Mouse (Mus musculus): Measurements from ENCODE around the gene Isy1.

Gene Isy1

GRCm38 (mm10) chr6:87805448-87805847 is 33.1 kb downstream of the Isy1 start:
- DNase-seq (ENCODE audit: extremely low read depth, low read depth, low spot score) = no peak

- peak; percentile 68 for DNase-seq (ENCODE audit: extremely low read depth, low read depth, low spot score)
These were observed 33.7 kb downstream of the Isy1 start for GRCm38 (mm10) chr6:87804886-87805285.

GRCm38 (mm10) chr6:87804036-87804435 is 34.6 kb downstream of the Isy1 start:
- DNase-seq (ENCODE audit: extremely low read depth, low read depth, low spot score) = peak; percentile 83

- DNase-seq (ENCODE audit: extremely low read depth, low read depth, low spot score) = no peak
These were observed 36.1 kb downstream of the Isy1 start for GRCm38 (mm10) chr6:87802462-87802861.

- DNase-seq (ENCODE audit: extremely low read depth, low read depth, low spot score) = no peak
These were observed 39.0 kb downstream of the Isy1 start for GRCm38 (mm10) chr6:87799576-87799975.

- DNase-seq (ENCODE audit: extremely low read depth, low read depth, low spot score) = no peak
These were observed 41.3 kb downstream of the Isy1 start for GRCm38 (mm10) chr6:87797321-87797720.

- DNase-seq (ENCODE audit: extremely low read depth, low read depth, low spot score) = no peak
These were observed 42.2 kb downstream of the Isy1 start for GRCm38 (mm10) chr6:87796251-87796880.

GRCm38 (mm10) chr6:87795385-87796150 is 43.0 kb downstream of the Isy1 start:
- no peak for DNase-seq (ENCODE audit: extremely low read depth, low read depth, low spot score)

- DNase-seq (ENCODE audit: extremely low read depth, low read depth, low spot score) = no peak
These were observed 44.6 kb downstream of the Isy1 start for GRCm38 (mm10) chr6:87793821-87794510.

- no peak for DNase-seq (ENCODE audit: extremely low read depth, low read depth, low spot score)
These were observed 46.8 kb downstream of the Isy1 start for GRCm38 (mm10) chr6:87791826-87792225.

GRCm38 (mm10) chr6:87790779-87791480 is 47.7 kb downstream of the Isy1 start:
- DNase-seq (ENCODE audit: extremely low read depth, low read depth, low spot score) = no peak

GRCm38 (mm10) chr6:87789791-87790190 is 48.8 kb downstream of the Isy1 start:
- no peak for DNase-seq (ENCODE audit: extremely low read depth, low read depth, low spot score)

- DNase-seq (ENCODE audit: extremely low read depth, low read depth, low spot score) = no peak
These were observed 49.6 kb downstream of the Isy1 start for GRCm38 (mm10) chr6:87788896-87789587.

- no peak for DNase-seq (ENCODE audit: extremely low read depth, low read depth, low spot score)
These were observed 50.2 kb downstream of the Isy1 start for GRCm38 (mm10) chr6:87788266-87788895.

GRCm38 (mm10) chr6:87787108-87787890 is 51.3 kb downstream of the Isy1 start:
- DNase-seq (ENCODE audit: extremely low read depth, low read depth, low spot score) = no peak

GRCm38 (mm10) chr6:87786621-87787020 is 52.0 kb downstream of the Isy1 start:
- no peak for DNase-seq (ENCODE audit: extremely low read depth, low read depth, low spot score)

- DNase-seq (ENCODE audit: extremely low read depth, low read depth, low spot score) = no peak
These were observed 54.6 kb downstream of the Isy1 start for GRCm38 (mm10) chr6:87784033-87784432.

GRCm38 (mm10) chr6:87780546-87781301 is 57.9 kb downstream of the Isy1 start:
- no peak for DNase-seq (ENCODE audit: extremely low read depth, low read depth, low spot score)

Data from fat pad, adult 2 months (tissue).